Mouse (Mus musculus) liver, embryonic 13.5 days (tissue): ENCODE data around the gene Saal1. TPM values are rescaled to one million over a fixed set of nuclear protein-coding genes. Genes with fewer than 3 reads are reported as not detected.
"Not testable (repeated sequence)": the region's sequence is repeated elsewhere in the genome, so short reads cannot be mapped to it uniquely, and the experiment has no call there.

Source experiments
- ATAC-seq: fragments of 200-750 bp; cut with Nextera tagmentation; 2 replicates; pipeline ENCODE4 v1.8.0; 2017; ENCODE audit warnings: low read depth, mild to moderate bottlenecking, moderate number of reproducible peaks, moderate library complexity
- DNase-seq: peaks from one replicate; pipeline ENCODE4 v3.0.0; 2022
- H3K27ac ChIP-seq: fragments of 300-500 bp; sonication (generic); 2 replicates; pipeline ENCODE4 v1.5.1; 2015; ENCODE audit warnings: moderate library complexity, mild to moderate bottlenecking, inconsistent platforms
- H3K27me3 ChIP-seq: fragments of 300-500 bp; sonication (generic); 2 replicates; pipeline ENCODE4 v1.6.1; 2015; ENCODE audit warnings: mild to moderate bottlenecking, inconsistent platforms
- H3K36me3 ChIP-seq: fragments of 300-500 bp; sonication (generic); 2 replicates; pipeline ENCODE4 v1.6.1; 2015; ENCODE audit warnings: mild to moderate bottlenecking, inconsistent platforms
- H3K4me1 ChIP-seq: fragments of 300-500 bp; sonication (generic); replicated peaks from 2 replicates; pipeline ENCODE4 v1.6.1; 2015; ENCODE audit warnings: inconsistent platforms
- H3K4me2 ChIP-seq: fragments of 300-500 bp; sonication (generic); 2 replicates; pipeline ENCODE4 v1.6.1; 2015; ENCODE audit warnings: inconsistent platforms, mild to moderate bottlenecking, moderate library complexity
- H3K4me3 ChIP-seq: fragments of 300-500 bp; sonication (generic); replicated peaks from 2 replicates; pipeline ENCODE4 v1.5.1; 2015; ENCODE audit warnings: mild to moderate bottlenecking, inconsistent platforms
- H3K9ac ChIP-seq: fragments of 300-500 bp; sonication (generic); 2 replicates; pipeline ENCODE4 v1.6.1; 2015; ENCODE audit warnings: mild to moderate bottlenecking, inconsistent platforms
- H3K9me3 ChIP-seq: fragments of 300-500 bp; sonication (generic); replicated peaks from 2 replicates; pipeline ENCODE4 v1.6.1; 2016; ENCODE audit warnings: inconsistent platforms
- WGBS: fragments of 180-500 bp; shearing (Covaris S2); methylation state at CpG from one replicate; pipeline ENCODE4 v1.1.7; 2015; ENCODE audit not compliant: insufficient replicate concordance; 5-methylcytosine and 5-hydroxymethylcytosine counted together
- polyA plus RNA-seq: library from polyadenylated mRNA; unstranded; fragments of >200 nt; fragmentation: Nextera tagmentation; extraction: Ambion mirVana; gene quantifications from 2 replicates; pipeline ENCODE4 v1.2.1, GENCODE M21; 2015

Gene Saal1
- polyA plus RNA-seq: 17.2 and 20.3 TPM in 2 replicates

DNA sequence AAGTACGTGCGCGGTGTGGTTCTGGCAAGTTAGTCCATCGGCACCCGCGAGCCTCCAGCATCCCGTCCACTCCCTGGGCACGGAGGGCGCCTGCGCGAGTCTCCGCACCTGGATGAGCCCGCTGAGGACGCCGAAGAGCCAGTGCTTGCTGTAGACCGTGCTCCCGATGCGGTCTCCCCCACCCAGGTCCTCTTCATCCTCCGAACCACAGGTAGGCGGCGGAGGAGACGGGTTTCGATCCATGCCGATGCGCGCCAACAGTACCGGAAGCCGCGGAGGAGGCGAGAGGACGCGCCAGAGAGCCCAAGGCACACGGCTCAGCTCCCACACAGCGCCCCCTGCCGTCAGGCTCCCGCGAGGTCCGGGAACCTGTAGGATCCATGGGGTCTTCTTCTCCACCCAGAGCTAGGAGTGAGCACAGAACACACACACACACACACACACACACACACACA is at the start of gene Saal1:
Gene Saal1, minus strand, starts transcription at position 291 of the 455 bp plus-strand sequence.
- Histone ChIP-seq H3K4me2 (peak within 1 kb of the TSS; percentile 68), H3K27ac (peak within 1 kb of the TSS; percentile 60), H3K4me1 (peaks cover 16% of the 10 kb centered on the region), H3K36me3 (peaks cover 26% of the 10 kb centered on the region), H3K9me3 (no peaks in the 10 kb centered on the region), H3K4me3 (peak within 1 kb of the TSS; percentile 84), H3K9ac (peak within 1 kb of the TSS; percentile 86), H3K27me3 (no peaks in the 10 kb centered on the region)
- ATAC-seq (peak; percentile 90), DNase-seq (peak; percentile 82)
- under 1% methylated on average over 38 of the region's 38 CpGs for WGBS

DNA sequence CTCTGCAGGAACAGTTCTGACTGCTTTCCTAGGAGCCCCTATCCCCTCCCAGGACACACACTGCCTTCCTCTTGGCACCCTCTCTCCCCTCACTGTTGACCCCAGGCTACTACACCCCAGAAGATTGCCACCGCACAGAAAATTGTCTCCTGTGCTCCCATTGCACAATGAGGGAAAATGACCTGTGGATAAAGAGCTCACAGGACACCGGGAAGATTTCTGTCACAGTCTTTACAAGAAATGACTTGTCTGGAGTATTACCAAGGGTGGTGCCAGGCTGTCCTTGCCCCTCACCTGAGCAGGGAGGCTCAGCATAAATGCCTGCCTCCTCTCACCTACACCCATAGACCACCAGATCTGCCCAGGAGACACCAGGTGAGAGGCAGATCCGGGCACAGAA is 41.0 kb upstream of the Saal1 start, which contains the start of gene Saa2:
Gene Saa2, plus strand, starts transcription at position 301 of the 400 bp plus-strand sequence.
- no peak for DNase-seq
- no peak within 1 kb of the TSS for H3K27ac ChIP-seq
- H3K9ac ChIP-seq: no peak within 1 kb of the TSS
- H3K9me3 ChIP-seq: no peaks in the 10 kb centered on the region
- H3K4me3 ChIP-seq: no peak within 1 kb of the TSS
- no peaks in the 10 kb centered on the region for H3K4me1 ChIP-seq
- no peak within 1 kb of the TSS for H3K4me2 ChIP-seq
- ATAC-seq: no peak
- WGBS: 57% methylated on average over 3 of the region's 3 CpGs
- H3K36me3 ChIP-seq: no peaks in the 10 kb centered on the region
- 0 out of 2 replicates have a peak, but pooled peaks cover 3% of the 10 kb centered on the region for H3K27me3 ChIP-seq

DNA sequence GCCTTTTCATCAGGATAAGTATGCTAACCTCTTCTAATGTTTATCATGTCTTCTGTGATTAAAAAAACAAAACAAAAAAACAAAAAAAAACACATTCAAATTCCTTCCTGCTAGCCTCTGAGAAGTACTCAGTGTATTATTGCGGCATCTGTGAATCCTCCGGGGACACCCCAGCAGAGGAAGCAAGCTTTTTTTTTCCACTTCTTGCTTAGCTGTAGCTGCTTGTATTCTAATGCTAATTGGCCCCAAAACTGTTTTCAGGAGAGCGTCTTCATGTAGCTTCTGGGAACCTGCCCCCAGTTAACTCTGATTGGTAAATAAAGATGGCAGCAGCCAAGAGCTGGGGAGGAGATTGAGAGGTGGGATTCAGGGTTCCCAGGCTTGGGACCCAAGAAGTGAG is 38.0 kb upstream of the Saal1 start:
- H3K27me3 ChIP-seq: 0 out of 2 replicates have a peak, but pooled peaks cover 3% of the 10 kb centered on the region
- H3K27ac ChIP-seq: no peak overlapping the region

DNA sequence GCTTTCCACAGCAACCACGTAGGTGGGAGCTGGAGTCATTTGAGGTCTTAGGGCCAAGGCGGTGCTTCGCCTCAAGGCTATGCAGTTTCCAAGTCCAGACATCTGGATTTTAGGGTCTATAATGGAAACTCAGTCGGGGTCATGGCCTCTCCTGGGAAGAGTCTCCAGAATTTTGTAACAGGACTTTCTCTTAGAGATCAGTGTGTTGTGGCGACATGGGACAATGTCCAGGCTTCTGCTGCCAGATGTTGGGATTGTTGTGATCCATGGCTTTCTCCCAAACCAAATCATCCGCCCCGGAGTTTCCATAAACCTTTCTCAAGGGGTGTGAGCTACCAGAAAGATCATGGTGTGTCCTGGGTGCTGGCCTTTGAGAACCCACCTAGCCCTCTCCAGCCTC is 35.9 kb upstream of the Saal1 start:
- no peaks in the 10 kb centered on the region for H3K9me3 ChIP-seq
- no peaks in the 10 kb centered on the region for H3K4me1 ChIP-seq
- H3K4me2 ChIP-seq: no peak overlapping the region
- H3K27ac ChIP-seq: no peak overlapping the region
- no peak overlapping the region for H3K9ac ChIP-seq
- 77% methylated on average over 7 of the region's 7 CpGs for WGBS
- 0 out of 2 replicates have a peak, but pooled peaks cover 3% of the 10 kb centered on the region for H3K27me3 ChIP-seq
- DNase-seq: no peak
- no peak for ATAC-seq
- H3K36me3 ChIP-seq: no peaks in the 10 kb centered on the region
- H3K4me3 ChIP-seq: no peak overlapping the region

More for the DNA sequence above, 38.0 kb upstream of the Saal1 start:
- Histone ChIP-seq H3K4me2 (no peak overlapping the region), H3K9me3 (no peaks in the 10 kb centered on the region), H3K4me3 (no peak overlapping the region), H3K4me1 (no peaks in the 10 kb centered on the region), H3K36me3 (no peaks in the 10 kb centered on the region), H3K9ac (no peak overlapping the region)
- 65% methylated on average over 3 of the region's 3 CpGs for WGBS
- DNase-seq: no peak
- ATAC-seq: no peak

DNA sequence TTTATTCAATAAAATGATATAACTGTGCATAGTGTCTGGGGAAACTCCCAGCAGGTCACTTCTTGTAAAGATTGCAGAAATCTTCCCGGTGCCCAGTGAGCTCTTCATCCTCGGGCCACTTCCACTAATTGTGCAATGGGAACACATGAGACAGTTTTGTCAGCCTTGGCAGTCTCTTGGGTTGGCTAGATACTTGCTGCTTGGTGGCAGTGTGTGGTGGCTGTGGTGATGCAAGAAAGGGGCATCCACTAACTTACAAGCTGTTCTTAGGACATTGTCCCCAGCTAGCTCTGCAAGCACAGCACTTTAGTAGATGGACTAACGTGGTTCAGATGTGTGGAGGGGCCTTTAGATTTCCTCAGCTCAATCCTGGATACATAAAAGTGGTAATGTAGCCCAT is 35.3 kb upstream of the Saal1 start:
- H3K9ac ChIP-seq: no peak overlapping the region
- H3K4me3 ChIP-seq: no peak overlapping the region
- 0 out of 2 replicates have a peak, but pooled peaks cover 3% of the 10 kb centered on the region for H3K27me3 ChIP-seq
- no peaks in the 10 kb centered on the region for H3K9me3 ChIP-seq
- DNase-seq: no peak
- H3K4me1 ChIP-seq: no peaks in the 10 kb centered on the region
- WGBS: 60% methylated on average over 3 of the region's 3 CpGs
- ATAC-seq: no peak
- no peak overlapping the region for H3K4me2 ChIP-seq
- no peaks in the 10 kb centered on the region for H3K36me3 ChIP-seq
- H3K27ac ChIP-seq: no peak overlapping the region

DNA sequence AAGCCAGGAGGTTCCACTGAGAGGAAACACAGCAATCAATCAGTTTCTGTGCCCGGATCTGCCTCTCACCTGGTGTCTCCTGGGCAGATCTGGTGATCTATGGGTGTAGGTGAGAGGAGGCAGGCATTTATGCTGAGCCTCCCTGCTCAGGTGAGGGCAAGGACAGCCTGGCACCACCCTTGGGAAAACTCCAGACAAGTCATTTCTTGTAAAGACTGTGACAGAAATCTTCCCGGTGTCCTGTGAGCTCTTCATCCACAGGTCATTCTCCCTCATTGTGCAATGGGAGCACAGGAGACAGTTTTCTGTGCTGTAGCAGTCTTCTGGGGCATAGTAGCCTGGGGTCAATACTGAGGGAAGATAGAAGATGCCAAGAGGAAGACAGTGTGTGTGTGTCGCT is 32.4 kb upstream of the Saal1 start, which contains the start of gene Saa1:
Gene Saa1, minus strand, starts transcription at position 101 of the 400 bp plus-strand sequence.
- not testable (repeated sequence) for H3K4me1 ChIP-seq, DNase-seq, H3K9ac ChIP-seq, H3K27ac ChIP-seq, H3K4me2 ChIP-seq, H3K9me3 ChIP-seq, H3K36me3 ChIP-seq, H3K4me3 ChIP-seq, ATAC-seq, H3K27me3 ChIP-seq
- 59% methylated on average over 3 of the region's 3 CpGs for WGBS

DNA sequence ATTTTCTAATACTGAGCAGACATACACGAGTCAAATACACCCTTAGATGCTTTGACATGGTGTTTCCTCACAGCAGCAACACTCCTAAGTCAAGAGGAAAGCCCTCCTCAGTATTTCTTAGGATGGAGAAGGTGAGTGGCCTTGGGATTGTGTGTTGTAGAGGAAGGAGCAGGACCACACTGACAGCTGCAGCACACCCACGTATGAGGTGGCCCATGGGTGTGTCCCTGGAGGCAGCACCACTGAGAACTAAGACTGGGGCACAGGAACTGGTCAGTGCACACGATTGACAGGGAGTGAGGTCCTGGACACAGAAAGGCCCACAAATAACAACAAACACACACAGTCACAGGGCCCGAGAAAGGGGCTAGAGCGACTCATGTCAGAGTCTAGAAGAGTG is 29.6 kb upstream of the Saal1 start:
- not testable (repeated sequence) for ATAC-seq, H3K27ac ChIP-seq, H3K9ac ChIP-seq, H3K36me3 ChIP-seq, DNase-seq, H3K4me3 ChIP-seq, H3K4me2 ChIP-seq, H3K9me3 ChIP-seq, H3K4me1 ChIP-seq, H3K27me3 ChIP-seq
- 58% methylated on average over 5 of the region's 5 CpGs for WGBS

DNA sequence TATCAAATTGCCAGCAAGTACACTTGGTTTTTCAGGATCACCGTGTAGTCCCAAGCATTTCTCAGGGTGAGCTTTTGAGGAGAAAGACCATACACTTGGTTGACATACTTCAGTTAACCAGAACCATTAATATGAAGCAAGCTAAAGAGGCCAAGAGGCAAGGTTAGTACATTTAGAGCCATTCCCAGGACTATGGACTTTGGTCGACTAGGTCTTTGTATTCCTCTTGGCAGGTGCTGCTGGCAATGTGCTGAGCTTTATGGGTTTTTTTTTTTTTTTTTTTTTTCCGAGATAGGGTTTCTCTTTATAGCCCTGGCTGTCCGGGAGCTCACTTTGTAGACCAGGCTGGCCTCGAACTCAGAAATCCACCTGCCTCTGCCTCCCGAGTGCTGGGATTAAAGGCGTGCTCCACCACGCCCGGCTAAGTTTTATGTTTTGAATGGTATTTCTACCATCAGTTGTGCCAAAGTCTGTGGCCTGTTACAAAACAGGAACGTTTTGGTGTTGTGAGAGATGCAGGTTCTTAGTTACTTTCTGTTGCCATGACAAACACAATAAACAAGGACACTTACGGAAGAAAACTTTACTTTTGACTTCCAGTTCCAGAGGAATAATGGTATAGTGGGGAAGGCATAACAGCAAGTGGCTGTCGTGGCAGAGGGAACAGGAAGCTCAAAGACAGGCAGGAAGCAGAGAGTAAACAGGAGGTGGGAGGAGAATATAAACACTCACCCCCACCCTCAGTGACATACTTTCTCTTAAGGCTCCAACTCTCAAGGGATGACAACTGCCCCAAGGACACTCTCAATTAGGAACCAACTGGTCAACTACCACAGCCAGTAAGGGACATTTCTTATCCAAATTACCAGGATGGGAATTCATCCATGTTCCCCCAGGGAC is 28.3 kb upstream of the Saal1 start:
- H3K4me1 ChIP-seq: 0 out of 2 replicates have a peak, but pooled peaks cover 3% of the 10 kb centered on the region
- no peaks in the 10 kb centered on the region for H3K27me3 ChIP-seq
- H3K4me3 ChIP-seq: no peak overlapping the region
- H3K27ac ChIP-seq: no peak overlapping the region
- H3K4me2 ChIP-seq: no peak overlapping the region
- no peaks in the 10 kb centered on the region for H3K9me3 ChIP-seq
- no peak overlapping the region for H3K9ac ChIP-seq
- H3K36me3 ChIP-seq: no peaks in the 10 kb centered on the region
- ATAC-seq (no peak), DNase-seq (no peak)
- WGBS: 58% methylated on average over 12 of the region's 12 CpGs

DNA sequence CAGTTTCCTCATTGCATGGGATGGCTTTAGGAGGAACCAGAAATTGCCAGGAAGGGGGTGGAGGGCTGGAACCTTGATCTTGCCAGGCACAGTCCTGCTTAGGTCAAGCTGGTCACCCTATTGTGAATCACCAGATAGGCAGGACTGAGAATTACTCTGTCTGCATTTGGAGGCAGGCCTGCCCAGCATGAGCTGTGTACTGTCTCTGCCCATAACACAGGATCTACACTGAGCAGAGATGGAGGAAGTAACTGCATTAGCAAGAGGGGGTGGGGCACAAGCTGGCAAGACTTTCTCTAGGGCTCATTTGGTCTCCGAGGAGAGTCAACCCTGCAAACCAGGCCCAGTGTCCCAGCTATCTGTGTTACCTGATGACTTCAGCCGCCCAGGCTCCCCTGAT is 24.5 kb upstream of the Saal1 start:
- Histone ChIP-seq H3K27ac (no peak overlapping the region), H3K4me1 (0 out of 2 replicates have a peak, but pooled peaks cover 3% of the 10 kb centered on the region), H3K36me3 (no peaks in the 10 kb centered on the region), H3K9ac (no peak overlapping the region), H3K4me2 (no peak overlapping the region), H3K4me3 (no peak overlapping the region), H3K27me3 (no peaks in the 10 kb centered on the region), H3K9me3 (no peaks in the 10 kb centered on the region)
- no peak for DNase-seq
- no peak for ATAC-seq
- 45% methylated on average over 2 of the region's 2 CpGs for WGBS

DNA sequence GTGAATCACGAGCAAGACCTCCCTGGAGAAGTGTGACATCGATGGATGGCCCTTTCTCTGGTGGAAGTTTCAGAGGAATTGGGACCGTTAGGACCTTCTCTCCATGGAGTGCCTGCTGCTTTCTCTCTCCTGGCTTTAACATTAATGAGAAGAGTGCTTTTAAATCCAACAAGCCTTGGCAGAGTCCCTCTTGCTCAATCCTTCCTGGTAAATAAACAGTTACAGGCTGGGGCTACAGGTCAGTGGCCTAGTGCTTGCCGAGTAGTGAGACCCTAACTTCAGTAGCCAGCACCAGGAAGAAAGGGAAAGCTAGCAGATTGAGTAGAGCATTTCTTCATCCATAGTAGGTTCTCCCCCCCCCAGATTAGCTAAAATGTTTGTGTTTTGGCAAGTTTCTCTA is 22.0 kb upstream of the Saal1 start, which contains the start of gene Saa4:
Gene Saa4, minus strand, starts transcription at position 146 of the 400 bp plus-strand sequence.
- DNase-seq (no peak), ATAC-seq (no peak)
- Histone ChIP-seq H3K9me3 (no peaks in the 10 kb centered on the region), H3K36me3 (no peaks in the 10 kb centered on the region), H3K4me3 (peak within 1 kb of the TSS; percentile 9; the same call in 1 of the 2 replicates), H3K27me3 (no peaks in the 10 kb centered on the region), H3K27ac (peak within 1 kb of the TSS; percentile 47; the same call in 1 of the 2 replicates), H3K9ac (no peak within 1 kb of the TSS), H3K4me2 (peak within 1 kb of the TSS; percentile 15), H3K4me1 (no peaks in the 10 kb centered on the region)
- WGBS: 61% methylated on average over 4 of the region's 4 CpGs

DNA sequence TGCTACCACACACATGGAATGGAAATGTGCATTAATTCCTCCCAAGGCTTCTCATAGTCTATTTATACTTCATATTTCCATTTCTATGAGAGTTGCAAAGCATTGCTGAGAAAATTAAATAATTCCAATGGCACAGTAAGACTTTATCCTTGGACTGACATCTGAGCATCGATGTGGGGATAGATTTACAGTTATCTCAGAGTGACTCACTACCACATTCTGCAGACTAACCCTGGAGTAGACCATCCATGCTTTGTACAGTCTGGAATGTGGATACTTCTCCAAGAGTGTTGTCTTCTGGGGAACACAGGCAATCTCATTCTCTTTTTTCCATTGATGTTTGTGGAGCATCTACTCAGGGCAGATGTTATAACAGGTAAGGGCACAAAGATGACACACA is 17.1 kb upstream of the Saal1 start:
- no peak for DNase-seq
- no peak overlapping the region for H3K27ac ChIP-seq
- no peaks in the 10 kb centered on the region for H3K4me1 ChIP-seq
- H3K9me3 ChIP-seq: no peaks in the 10 kb centered on the region
- no peak for ATAC-seq
- 67% methylated on average over 1 of the region's 1 CpGs for WGBS
- H3K9ac ChIP-seq: no peak overlapping the region
- H3K4me3 ChIP-seq: no peak overlapping the region
- no peaks in the 10 kb centered on the region for H3K36me3 ChIP-seq
- H3K4me2 ChIP-seq: no peak overlapping the region
- no peaks in the 10 kb centered on the region for H3K27me3 ChIP-seq
